Mouse (Mus musculus) liver, adult 2 months (tissue): ENCODE data around the gene Mapkapk2.

Experiments
- CTCF ChIP-seq: fragments of 200-500 bp; IDR thresholded peaks from 2 replicates; pipeline ENCODE4 v1.5.1; 2011; ENCODE audit warnings: low read depth, low read length, control low read depth
- POLR2A ChIP-seq: fragments of 200-500 bp; IDR thresholded peaks from 2 replicates; pipeline ENCODE4 v1.6.1; 2011; ENCODE audit warnings: low read length, control low read depth; ENCODE audit not compliant: insufficient read depth; ENCODE audit errors: extremely low read depth

DNA sequence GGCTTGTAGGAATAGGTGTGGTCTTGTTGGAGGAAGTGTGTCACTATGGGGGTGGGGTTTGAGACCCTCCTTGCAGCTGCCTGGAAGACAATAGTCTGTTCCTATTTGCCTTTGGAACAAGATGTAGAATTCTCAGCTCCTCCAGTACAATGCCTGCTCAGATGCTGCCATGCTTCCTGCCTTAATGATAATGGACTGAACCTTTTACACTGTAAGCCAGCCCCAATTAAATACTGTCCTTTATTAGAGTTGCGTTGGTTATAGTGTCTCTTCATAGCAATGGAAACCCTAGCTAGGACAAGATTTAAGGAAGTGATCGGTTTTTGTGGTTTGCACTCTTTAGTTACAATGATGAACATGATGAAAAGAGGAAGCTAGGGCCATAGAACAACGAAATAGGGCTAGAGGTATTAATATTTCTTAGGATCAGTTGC is 48.6 kb upstream of the Mapkapk2 start:
- TF ChIP-seq CTCF (no peak), POLR2A (no peak)
